Mouse (Mus musculus): Measurements from ENCODE around the gene Gm17387.

DNA sequence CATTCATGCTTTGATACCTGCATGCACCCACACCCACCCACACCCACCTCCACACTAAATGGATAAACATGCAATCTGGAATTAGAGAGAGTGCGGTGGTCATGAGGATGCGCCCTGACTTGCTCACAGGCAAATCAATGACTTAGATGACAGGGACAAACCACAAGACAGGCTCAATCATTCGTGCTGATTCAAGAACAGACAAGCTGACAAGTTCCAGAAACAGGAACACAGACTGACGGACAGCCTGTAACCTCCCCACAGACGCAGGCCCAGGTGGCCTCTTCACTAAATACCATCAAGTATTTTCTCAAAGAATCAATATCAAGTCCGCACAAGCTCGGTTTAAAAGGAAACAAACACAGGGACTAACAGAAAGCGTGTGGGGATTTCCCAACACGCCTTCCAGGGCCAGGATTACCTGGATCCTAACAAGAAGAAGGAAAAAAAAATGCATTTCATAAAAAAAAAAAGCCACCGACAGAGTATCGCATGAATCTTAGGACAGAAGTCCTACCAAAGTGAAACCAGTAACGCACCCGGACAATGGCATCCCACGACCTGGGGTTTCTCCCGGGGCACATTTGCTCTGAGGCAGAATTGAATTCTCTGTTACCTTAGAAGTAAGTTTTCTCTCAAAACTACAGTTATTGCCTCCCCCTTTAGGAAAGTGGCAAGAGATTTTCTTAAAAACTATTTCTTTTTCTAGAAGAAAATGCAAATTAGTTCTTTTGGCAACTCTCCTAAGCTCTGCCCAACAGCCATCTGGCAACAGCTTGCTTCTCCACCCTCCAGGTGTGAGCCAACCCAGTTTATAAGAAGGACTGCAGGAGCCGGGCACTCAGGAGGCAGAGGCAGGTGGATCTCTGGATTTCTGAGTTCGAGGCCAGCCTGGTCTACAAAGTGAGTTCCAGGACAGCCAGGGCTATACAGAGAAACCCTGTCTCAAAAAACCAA, 41.5 kb upstream of the Gm17387 start:
- TF ChIP-seq EP300 (IDR thresholded peaks at IDR 0.05; ENCODE audit: insufficient read depth, low read depth, low read length): no peak
- TF ChIP-seq POLR2A (IDR thresholded peaks at IDR 0.05; ENCODE audit: insufficient read depth, low read length): no peak
